Mouse (Mus musculus): ENCODE measurements around the gene Abcb5. TPM values are rescaled to one million over a fixed set of nuclear protein-coding genes. Genes with fewer than 3 reads are reported as not detected.

Abcb5 gene
- polyA plus RNA-seq, 1 experiment from 2014 or later: not detected

DNA sequence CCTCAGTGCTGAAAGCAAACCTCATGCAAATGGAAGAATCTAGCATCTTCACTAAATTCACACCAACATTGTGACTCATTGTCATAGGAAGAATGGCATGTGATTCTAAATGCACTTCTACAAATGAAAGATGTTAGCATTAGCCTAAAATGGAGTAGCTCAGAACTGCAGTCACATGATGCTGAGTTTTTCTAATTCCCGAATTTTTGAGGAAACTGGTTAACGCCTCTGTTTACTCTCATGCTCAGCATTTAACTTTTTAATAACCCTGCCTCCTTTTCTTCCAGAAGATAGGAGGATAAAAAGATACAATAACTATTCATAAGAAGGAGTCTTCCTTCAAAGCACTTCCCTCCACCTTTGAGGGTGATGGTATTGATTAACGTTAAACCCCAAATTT, 121.4 kb downstream of the Abcb5 start:
- ATAC-seq (ENCODE audit: insufficient read depth, low FRiP score): no peak
- H3K9me3 ChIP-seq (replicated peaks; ENCODE audit: control insufficient read depth, low read length): no peaks in the 10 kb centered on the region
- peaks cover 85% of the 10 kb centered on the region for H3K27me3 ChIP-seq (ENCODE audit: control insufficient read depth, insufficient read depth, low read length)
- no peak overlapping the region for H3K4me3 ChIP-seq (replicated peaks; ENCODE audit: low read length)
- H3K9ac ChIP-seq (ENCODE audit: low read length): no peak overlapping the region
- peaks cover 11% of the 10 kb centered on the region for H3K4me1 ChIP-seq (ENCODE audit: control insufficient read depth, insufficient read depth, low read length)
- no peak overlapping the region for H3K4me2 ChIP-seq (ENCODE audit: low read depth, low read length)
- 4% methylated on average over 3 of the region's 3 CpGs for WGBS
- no peak overlapping the region for H3K27ac ChIP-seq (ENCODE audit: low read length)
- H3K36me3 ChIP-seq (ENCODE audit: control insufficient read depth, insufficient read depth, low read length): no peaks in the 10 kb centered on the region

DNA sequence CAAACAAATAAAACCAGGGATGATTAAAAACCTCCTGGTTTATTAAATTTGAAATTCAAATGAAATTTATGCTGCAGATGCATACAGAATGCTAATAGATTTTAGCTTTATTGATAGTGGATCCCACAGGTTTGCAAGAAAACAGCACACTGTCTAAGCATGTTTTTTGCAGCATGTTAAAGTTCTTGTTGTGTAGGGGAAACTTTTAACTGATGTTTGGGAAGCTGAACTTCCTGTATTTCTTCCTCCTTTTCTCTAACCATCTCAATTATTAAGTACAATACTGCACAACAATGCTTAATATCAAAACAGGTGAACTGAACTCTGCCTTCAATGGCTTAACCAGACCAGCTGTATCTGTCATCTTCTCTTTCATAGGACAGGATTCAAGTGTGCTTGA, 122.1 kb downstream of the Abcb5 start:
- H3K27ac ChIP-seq (ENCODE audit: low read length): no peak overlapping the region
- H3K27me3 ChIP-seq (ENCODE audit: control insufficient read depth, insufficient read depth, low read length): peaks cover 83% of the 10 kb centered on the region
- no peak overlapping the region for H3K4me3 ChIP-seq (replicated peaks; ENCODE audit: low read length)
- H3K4me1 ChIP-seq (ENCODE audit: control insufficient read depth, insufficient read depth, low read length): peaks cover 11% of the 10 kb centered on the region
- no peak overlapping the region for H3K9ac ChIP-seq (ENCODE audit: low read length)
- no peaks in the 10 kb centered on the region for H3K36me3 ChIP-seq (ENCODE audit: control insufficient read depth, insufficient read depth, low read length)
- ATAC-seq (ENCODE audit: insufficient read depth, low FRiP score): no peak
- H3K4me2 ChIP-seq (ENCODE audit: low read depth, low read length): no peak overlapping the region
- no peaks in the 10 kb centered on the region for H3K9me3 ChIP-seq (replicated peaks; ENCODE audit: control insufficient read depth, low read length)

DNA sequence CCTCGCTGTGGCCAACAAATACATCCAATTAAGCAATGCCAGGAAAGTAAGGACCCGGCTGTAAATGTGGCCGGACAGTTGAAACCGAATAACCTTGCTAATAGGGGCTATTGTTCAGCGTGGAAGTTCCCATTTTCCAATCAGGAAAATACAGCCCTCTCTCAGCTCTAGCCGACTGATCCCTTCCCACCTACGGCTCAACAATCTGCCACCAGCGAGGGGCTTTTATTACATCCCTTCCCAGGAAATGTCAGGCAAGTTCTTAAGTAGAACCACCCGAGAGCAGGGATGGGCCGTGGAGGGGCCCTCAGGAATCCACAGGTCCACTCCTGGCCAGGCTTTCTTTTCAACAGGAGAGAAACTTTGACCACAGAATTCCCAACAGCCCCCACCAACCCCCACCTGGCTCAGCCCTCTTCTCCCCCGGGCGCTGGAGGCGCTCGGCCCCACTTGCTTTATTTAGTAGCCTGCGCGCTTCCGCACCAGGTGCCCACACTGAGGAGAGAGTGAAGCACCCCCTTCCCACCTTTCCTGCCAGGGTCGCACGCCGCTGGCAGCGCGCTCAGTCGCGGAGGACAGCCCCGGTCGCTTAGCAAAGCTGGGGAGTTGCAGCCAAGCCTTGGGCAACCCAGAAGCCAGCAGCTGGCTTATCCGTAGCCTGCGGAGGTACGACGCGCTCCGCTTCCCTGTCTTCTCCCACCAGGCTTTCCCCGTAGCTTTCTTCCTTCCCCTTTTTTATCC, 123.4 kb downstream of the Abcb5 start:
- H3K9me3 ChIP-seq (replicated peaks; ENCODE audit: control insufficient read depth, low read length): no peaks in the 10 kb centered on the region
- peaks cover 84% of the 10 kb centered on the region for H3K27me3 ChIP-seq (ENCODE audit: control insufficient read depth, insufficient read depth, low read length)
- H3K36me3 ChIP-seq (ENCODE audit: control insufficient read depth, insufficient read depth, low read length): no peaks in the 10 kb centered on the region
- H3K4me1 ChIP-seq (ENCODE audit: control insufficient read depth, insufficient read depth, low read length): peaks cover 4% of the 10 kb centered on the region; the same call in 1 of the 2 replicates
- no peak overlapping the region for H3K4me3 ChIP-seq (replicated peaks; ENCODE audit: low read length)
- no peak overlapping the region for H3K9ac ChIP-seq (ENCODE audit: low read length)
- no peak overlapping the region for H3K27ac ChIP-seq (ENCODE audit: low read length)
- ATAC-seq (ENCODE audit: insufficient read depth, low FRiP score): no peak
- H3K4me2 ChIP-seq (ENCODE audit: low read depth, low read length): no peak overlapping the region
- whole genome bisulfite sequencing: 2% methylated on average over 33 of the region's 33 CpGs

DNA sequence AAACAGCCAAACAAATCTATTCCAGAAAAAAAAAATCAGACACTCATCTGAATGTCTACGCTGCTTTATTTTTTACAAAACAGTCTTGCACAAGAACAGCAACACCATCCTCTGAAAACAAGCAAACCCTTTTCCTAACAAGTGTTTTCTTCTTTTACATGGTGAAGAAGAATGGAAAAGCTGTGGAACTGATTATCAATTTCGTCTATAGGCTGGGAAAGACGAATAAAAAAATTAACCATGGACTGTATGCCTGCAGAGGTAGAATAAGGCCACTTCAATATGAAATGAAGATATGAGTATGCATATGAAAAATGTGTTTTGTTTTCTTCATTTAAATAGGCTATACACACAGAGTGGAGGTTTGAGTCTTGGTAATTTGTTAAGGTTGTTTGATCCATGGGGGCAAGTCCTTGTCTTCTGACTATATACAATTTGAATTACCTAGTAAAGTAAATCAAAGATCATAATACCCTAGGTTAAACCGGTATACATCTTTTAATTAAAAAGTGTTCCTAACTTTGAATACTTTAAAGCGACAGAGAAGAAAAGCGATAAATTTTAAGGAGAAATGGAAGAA, 124.2 kb downstream of the Abcb5 start:
- no peak overlapping the region for H3K27ac ChIP-seq (ENCODE audit: low read length)

DNA sequence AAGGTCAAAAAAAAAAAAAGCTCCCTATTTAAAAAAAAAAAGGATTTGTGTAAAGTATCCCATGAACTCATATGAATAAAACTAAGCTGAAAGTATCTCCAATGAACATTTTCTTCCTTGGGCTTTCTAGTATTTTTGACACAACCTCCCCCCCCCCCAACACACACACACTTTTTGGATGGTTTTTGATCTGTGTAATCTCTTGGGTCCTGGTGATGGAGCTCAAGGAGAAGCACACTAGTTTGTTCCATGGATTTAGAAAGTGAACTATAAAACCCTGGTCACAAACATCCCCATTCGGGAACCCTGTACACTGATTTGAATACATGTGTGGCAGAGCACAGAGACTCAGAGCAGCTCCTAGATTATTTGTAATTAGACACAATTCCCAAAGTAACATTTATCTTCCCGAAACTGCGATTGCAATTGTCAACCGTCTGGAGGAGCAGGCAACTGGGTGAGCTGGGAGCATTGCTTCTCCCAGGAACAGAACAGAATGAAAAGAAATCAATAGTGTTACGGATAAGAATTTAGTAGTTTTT, 124.8 kb downstream of the Abcb5 start:
- no peaks in the 10 kb centered on the region for H3K9me3 ChIP-seq (replicated peaks; ENCODE audit: control insufficient read depth, low read length)
- peaks cover 82% of the 10 kb centered on the region for H3K27me3 ChIP-seq (ENCODE audit: control insufficient read depth, insufficient read depth, low read length)
- no peaks in the 10 kb centered on the region for H3K36me3 ChIP-seq (ENCODE audit: control insufficient read depth, insufficient read depth, low read length)
- no peak overlapping the region for H3K4me2 ChIP-seq (ENCODE audit: low read depth, low read length)
- peaks cover 6% of the 10 kb centered on the region; the same call in 1 of the 2 replicates for H3K4me1 ChIP-seq (ENCODE audit: control insufficient read depth, insufficient read depth, low read length)
- no peak overlapping the region for H3K4me3 ChIP-seq (replicated peaks; ENCODE audit: low read length)
- H3K9ac ChIP-seq (ENCODE audit: low read length): no peak overlapping the region
- H3K27ac ChIP-seq (ENCODE audit: low read length): no peak overlapping the region
- 6% methylated on average over 5 of the region's 5 CpGs for WGBS
- no peak for ATAC-seq (ENCODE audit: insufficient read depth, low FRiP score)

More for the DNA sequence above, 124.2 kb downstream of the Abcb5 start:
- 8% methylated on average over 6 of the region's 6 CpGs for WGBS
- no peak overlapping the region for H3K4me3 ChIP-seq (replicated peaks; ENCODE audit: low read length)
- peaks cover 4% of the 10 kb centered on the region for H3K4me1 ChIP-seq (ENCODE audit: control insufficient read depth, insufficient read depth, low read length)
- no peak overlapping the region for H3K4me2 ChIP-seq (ENCODE audit: low read depth, low read length)
- no peak overlapping the region for H3K9ac ChIP-seq (ENCODE audit: low read length)
- no peaks in the 10 kb centered on the region for H3K9me3 ChIP-seq (replicated peaks; ENCODE audit: control insufficient read depth, low read length)
- peaks cover 82% of the 10 kb centered on the region for H3K27me3 ChIP-seq (ENCODE audit: control insufficient read depth, insufficient read depth, low read length)
- ATAC-seq (ENCODE audit: insufficient read depth, low FRiP score): no peak
- H3K36me3 ChIP-seq (ENCODE audit: control insufficient read depth, insufficient read depth, low read length): no peaks in the 10 kb centered on the region

DNA sequence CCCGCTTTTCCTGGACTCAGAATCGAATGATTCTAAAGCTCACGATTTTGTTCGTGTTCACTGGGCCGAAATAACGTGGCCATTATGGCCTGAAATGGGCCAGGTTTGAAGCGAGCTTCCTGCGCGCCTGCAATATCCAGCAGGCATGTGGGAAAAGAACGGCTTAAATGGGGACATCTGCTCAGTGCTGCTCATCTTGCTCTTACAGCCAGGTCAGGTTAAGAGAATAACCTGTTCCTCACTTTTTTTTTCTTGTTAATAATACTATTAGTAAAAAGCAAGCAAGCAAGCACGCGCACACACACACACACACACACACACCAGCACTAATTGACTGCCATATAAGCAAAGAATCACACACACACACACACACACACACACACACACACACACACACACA, 125.4 kb downstream of the Abcb5 start:
- Histone ChIP-seq H3K27me3 (ENCODE audit: control insufficient read depth, insufficient read depth, low read length) (peaks cover 82% of the 10 kb centered on the region), H3K4me3 (replicated peaks; ENCODE audit: low read length) (no peak overlapping the region), H3K36me3 (ENCODE audit: control insufficient read depth, insufficient read depth, low read length) (no peaks in the 10 kb centered on the region), H3K9me3 (replicated peaks; ENCODE audit: control insufficient read depth, low read length) (no peaks in the 10 kb centered on the region), H3K4me1 (ENCODE audit: control insufficient read depth, insufficient read depth, low read length) (peaks cover 8% of the 10 kb centered on the region; the same call in 1 of the 2 replicates), H3K9ac (ENCODE audit: low read length) (no peak overlapping the region), H3K27ac (ENCODE audit: low read length) (no peak overlapping the region), H3K4me2 (ENCODE audit: low read depth, low read length) (no peak overlapping the region)
- no peak for ATAC-seq (ENCODE audit: insufficient read depth, low FRiP score)
- 5% methylated on average over 12 of the region's 12 CpGs for WGBS

DNA sequence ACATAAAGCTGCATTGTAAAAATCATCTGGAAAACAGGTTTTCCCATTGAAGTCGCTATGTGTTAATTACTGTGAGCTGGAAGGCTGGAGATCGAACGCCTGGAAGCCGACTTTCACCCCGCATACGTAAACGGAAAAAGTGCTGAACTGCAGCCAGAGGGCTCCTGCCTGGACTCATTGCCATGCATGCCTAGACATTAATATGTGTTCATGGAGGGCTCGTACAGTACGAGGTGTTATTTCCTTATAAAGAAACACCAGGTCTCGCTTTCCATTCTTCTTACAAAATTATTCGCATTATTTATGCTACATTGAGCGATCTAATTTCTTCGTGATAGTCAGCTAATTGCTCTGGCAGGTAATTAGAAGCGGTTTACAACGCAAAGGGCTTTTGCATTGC, 125.9 kb downstream of the Abcb5 start:
- no peak for ATAC-seq (ENCODE audit: insufficient read depth, low FRiP score)
- 3% methylated on average over 15 of the region's 15 CpGs for WGBS
- H3K4me1 ChIP-seq (ENCODE audit: control insufficient read depth, insufficient read depth, low read length): peaks cover 8% of the 10 kb centered on the region; the same call in 1 of the 2 replicates
- H3K27ac ChIP-seq (ENCODE audit: low read length): no peak overlapping the region
- no peaks in the 10 kb centered on the region for H3K9me3 ChIP-seq (replicated peaks; ENCODE audit: control insufficient read depth, low read length)
- H3K4me2 ChIP-seq (ENCODE audit: low read depth, low read length): no peak overlapping the region
- no peak overlapping the region for H3K9ac ChIP-seq (ENCODE audit: low read length)
- peaks cover 79% of the 10 kb centered on the region for H3K27me3 ChIP-seq (ENCODE audit: control insufficient read depth, insufficient read depth, low read length)
- no peak overlapping the region for H3K4me3 ChIP-seq (replicated peaks; ENCODE audit: low read length)
- H3K36me3 ChIP-seq (ENCODE audit: control insufficient read depth, insufficient read depth, low read length): no peaks in the 10 kb centered on the region

DNA sequence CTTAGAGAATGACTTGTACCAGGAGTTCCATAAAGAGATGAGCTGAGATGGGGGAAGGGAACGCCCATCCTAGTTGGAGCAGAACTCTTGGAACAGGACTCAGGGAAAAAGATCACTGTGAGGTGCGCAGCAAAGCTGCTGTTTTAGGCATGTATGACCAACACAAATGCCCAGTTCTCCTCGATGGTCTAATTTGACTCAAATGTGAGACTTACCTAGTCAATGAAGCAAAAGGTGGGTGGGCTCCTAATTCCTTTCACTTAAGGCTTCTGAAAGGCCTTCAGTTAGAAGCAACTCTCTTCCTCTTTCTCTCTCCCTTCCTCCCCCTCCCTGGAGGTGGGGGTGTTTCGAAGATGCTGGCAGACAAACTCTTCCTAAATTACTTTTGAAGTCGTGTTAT, 126.8 kb downstream of the Abcb5 start:
- Histone ChIP-seq H3K9ac (ENCODE audit: low read length) (no peak overlapping the region), H3K9me3 (replicated peaks; ENCODE audit: control insufficient read depth, low read length) (no peaks in the 10 kb centered on the region), H3K4me1 (ENCODE audit: control insufficient read depth, insufficient read depth, low read length) (peaks cover 8% of the 10 kb centered on the region; the same call in 1 of the 2 replicates), H3K27me3 (ENCODE audit: control insufficient read depth, insufficient read depth, low read length) (peaks cover 76% of the 10 kb centered on the region), H3K4me2 (ENCODE audit: low read depth, low read length) (no peak overlapping the region), H3K36me3 (ENCODE audit: control insufficient read depth, insufficient read depth, low read length) (no peaks in the 10 kb centered on the region), H3K27ac (ENCODE audit: low read length) (no peak overlapping the region), H3K4me3 (replicated peaks; ENCODE audit: low read length) (no peak overlapping the region)
- WGBS: 9% methylated on average over 5 of the region's 5 CpGs
- ATAC-seq (ENCODE audit: insufficient read depth, low FRiP score): no peak

DNA sequence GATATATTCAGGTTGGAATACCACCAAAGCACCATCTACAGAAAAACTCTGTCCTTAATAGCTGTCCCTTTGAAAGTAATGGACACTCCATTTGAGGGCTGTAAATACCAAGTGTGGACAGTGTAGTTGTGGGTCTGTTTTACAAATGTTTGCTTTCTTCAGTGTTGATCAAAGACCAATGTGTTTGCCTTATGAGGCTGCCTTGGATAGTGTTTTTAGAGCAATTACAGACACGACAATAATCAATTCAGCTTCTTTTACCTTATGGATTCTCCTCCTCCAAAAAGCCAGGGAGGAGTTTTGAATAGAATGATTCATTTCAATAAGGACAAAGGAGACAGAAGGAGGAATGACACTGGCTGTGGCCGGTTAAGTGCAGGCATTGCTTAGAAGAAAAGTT, 128.0 kb downstream of the Abcb5 start:
- H3K27ac ChIP-seq (ENCODE audit: low read length): no peak overlapping the region
- no peak overlapping the region for H3K4me3 ChIP-seq (replicated peaks; ENCODE audit: low read length)
- no peaks in the 10 kb centered on the region for H3K36me3 ChIP-seq (ENCODE audit: control insufficient read depth, insufficient read depth, low read length)
- peaks cover 67% of the 10 kb centered on the region for H3K27me3 ChIP-seq (ENCODE audit: control insufficient read depth, insufficient read depth, low read length)
- H3K9ac ChIP-seq (ENCODE audit: low read length): no peak overlapping the region
- no peak overlapping the region for H3K4me2 ChIP-seq (ENCODE audit: low read depth, low read length)
- no peak for ATAC-seq (ENCODE audit: insufficient read depth, low FRiP score)
- H3K4me1 ChIP-seq (ENCODE audit: control insufficient read depth, insufficient read depth, low read length): peaks cover 8% of the 10 kb centered on the region; the same call in 1 of the 2 replicates
- 4% methylated on average over 2 of the region's 2 CpGs for WGBS
- H3K9me3 ChIP-seq (replicated peaks; ENCODE audit: control insufficient read depth, low read length): no peaks in the 10 kb centered on the region

All from stomach, embryonic 16.5 days (tissue).